Mouse (Mus musculus): ENCODE results near the gene Inafm1. TPM values are rescaled to one million over a fixed set of nuclear protein-coding genes. Genes with fewer than 3 reads are reported as not detected.

Gene Inafm1
- total and polyA plus RNA-seq, 3 experiments, result 50.7 to 87.6 TPM; not detected in 1

GRCm38 (mm10) chr7:16296766-16297390 lies 23.5 kb upstream of the Inafm1 start (continued):
- TF ChIP-seq NRF1 (IDR thresholded peaks at IDR 0.05; ENCODE audit: insufficient read depth, low read depth, low read length, poor library complexity, severe bottlenecking) (no peak), POLR2AphosphoS2 (IDR thresholded peaks at IDR 0.05; ENCODE audit: low read length) (no peak), RCOR1 (IDR thresholded peaks at IDR 0.05; ENCODE audit: low read depth, low read length) (no peak; the same call in 1 of the 2 replicates), CHD2 (IDR thresholded peaks at IDR 0.05; ENCODE audit: low read length) (no peak; the same call in 1 of the 2 replicates), CTCF (IDR thresholded peaks at IDR 0.05 in 2 of 3, conservative IDR thresholded peaks at IDR 0.05 in 1 of 3; ENCODE audit: control insufficient read depth in 1 of 3, insufficient read depth in 1 of 3, low read depth in 2 of 3, low read length in 3 of 3, poor library complexity in 1 of 3, severe bottlenecking in 1 of 3) (no peak), MAZ (IDR thresholded peaks at IDR 0.05; ENCODE audit: low read depth, low read length) (peak; percentile 85), NELFE (IDR thresholded peaks at IDR 0.05; ENCODE audit: low read depth, low read length) (no peak), ELF1 (IDR thresholded peaks at IDR 0.05; ENCODE audit: low read depth, low read length) (peak; percentile 78), UBTF (IDR thresholded peaks at IDR 0.05; ENCODE audit: borderline replicate concordance, insufficient read depth, low read depth, low read length) (no peak), E2F4 (IDR thresholded peaks at IDR 0.05; ENCODE audit: borderline replicate concordance, low read depth, low read length) (no peak), USF2 (IDR thresholded peaks at IDR 0.05; ENCODE audit: borderline replicate concordance in 1 of 2, insufficient read depth in 1 of 2, low read depth in 1 of 2, low read length in 2 of 2) (no peak), HCFC1 (IDR thresholded peaks at IDR 0.05; ENCODE audit: low read depth, low read length) (peak; percentile 65; the same call in 1 of the 2 replicates)

- Histone ChIP-seq H3K36me3 (ENCODE audit: control insufficient read depth in 1 of 2, insufficient read depth in 2 of 2, low read length in 2 of 2) (peaks cover 0 to 10% of the 10 kb centered on the region in 2 experiments; a peak in 2 of 4 replicates), H3K27me3 (ENCODE audit: control insufficient read depth in 1 of 2, insufficient read depth in 2 of 2, low read length in 2 of 2) (no peaks in the 10 kb centered on the region), H3K9me3 (replicated peaks; ENCODE audit: insufficient read depth, low read length) (no peaks in the 10 kb centered on the region), H3K4me1 (ENCODE audit: control insufficient read depth in 1 of 2, insufficient read depth in 2 of 2, low read length in 2 of 2) (peaks cover 0 to 15% of the 10 kb centered on the region in 2 experiments; a peak in 2 of 4 replicates), H3K79me2 (ENCODE audit: control insufficient read depth, insufficient read depth, low read length, poor library complexity) (peaks cover 1% of the 10 kb centered on the region; the same call in 1 of the 2 replicates), H3K9ac (ENCODE audit: control insufficient read depth, low read depth, low read length, poor library complexity, severe bottlenecking) (peak overlapping the region; percentile 98), H3K4me3 (ENCODE audit: control insufficient read depth in 1 of 2, insufficient read depth in 1 of 2, low read depth in 2 of 2, low read length in 2 of 2) (peak overlapping the region; percentile 45; a peak in 2 of 4 replicates), H3K27ac (ENCODE audit: control insufficient read depth, low read depth, low read length) (peak overlapping the region; percentile 100)
- TF ChIP-seq EP300 (IDR thresholded peaks at IDR 0.05; ENCODE audit: low read depth in 1 of 2, low read length in 2 of 2) (peak in 1 of 2 experiments; percentile 44; a peak in 1 of 4 replicates), GATA1 (IDR thresholded peaks at IDR 0.05; ENCODE audit: low read depth, low read length) (no peak), ETS1 (IDR thresholded peaks at IDR 0.05; ENCODE audit: low read depth, low read length) (peak; percentile 66), UBTF (IDR thresholded peaks at IDR 0.05; ENCODE audit: borderline replicate concordance, insufficient read depth, low read depth, low read length) (no peak), TAL1 (IDR thresholded peaks at IDR 0.05; ENCODE audit: low read length) (peak; percentile 72), RCOR1 (IDR thresholded peaks at IDR 0.05; ENCODE audit: low read depth, low read length) (no peak), POLR2A (IDR thresholded peaks at IDR 0.05; ENCODE audit: control insufficient read depth in 1 of 2, insufficient read depth in 1 of 2, low read depth in 1 of 2, low read length in 2 of 2, poor library complexity in 1 of 2) (0 out of 4 replicates have a peak, but pooled peaks of 1 of the 2 experiments have one; percentile 30)
- DNase-seq (ENCODE audit: low read depth, low spot score), result peak; percentile 74
Measured at GRCm38 (mm10) chr7:16296146-16296545, 22.7 kb upstream of the Inafm1 start.

Measured in MEL (cell line).